Mouse (Mus musculus) R1 (cell line): Measurements from ENCODE around the gene Surf4.

Experiments used
- DNase-seq: peaks from one replicate; pipeline ENCODE4 v3.0.0-alpha.2; 2018; ENCODE audit warnings: low read depth, low spot score

The Surf4 gene

DNA sequence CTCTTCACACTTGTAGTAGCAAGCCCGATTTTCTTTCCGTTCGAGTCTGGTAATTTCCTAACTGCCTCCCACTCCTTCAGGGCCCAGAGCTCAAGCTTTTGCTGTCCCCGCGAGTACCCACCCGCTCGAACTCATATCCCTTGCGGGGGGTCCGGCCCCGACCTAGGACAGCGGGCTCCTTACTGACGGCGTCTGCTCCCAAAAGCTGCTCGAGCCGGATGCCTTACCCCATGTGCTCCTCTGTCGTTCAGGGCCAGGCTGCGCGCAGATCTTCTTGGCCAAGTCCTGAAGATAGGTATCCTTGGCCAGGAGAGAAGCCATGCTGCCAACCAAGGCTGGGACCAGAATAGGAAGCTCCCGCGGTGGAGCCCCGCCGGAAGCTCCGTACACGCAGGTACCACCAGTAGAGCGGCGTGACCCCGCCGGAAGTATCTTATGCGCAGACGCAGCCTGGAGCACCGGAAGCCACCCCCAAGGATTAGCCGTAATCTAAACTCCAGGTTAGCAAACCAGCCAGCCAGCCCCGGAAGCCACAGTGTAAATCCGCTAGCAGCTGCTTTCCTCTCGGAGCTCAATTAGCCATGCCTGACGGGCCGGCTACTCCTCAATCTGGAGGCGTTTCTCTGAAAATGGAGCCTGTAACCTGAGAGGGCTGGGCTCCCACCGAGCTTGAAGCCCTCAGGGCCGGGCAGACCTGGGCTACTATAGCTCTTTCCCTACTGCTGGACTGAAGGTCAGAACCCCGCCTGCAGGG lies 31.1 kb downstream of the Surf4 start, which contains the start of gene Surf6:
Surf6 (minus strand) TSS at position 413 of the 754 bp plus-strand sequence.
- peak; percentile 99 for DNase-seq

DNA sequence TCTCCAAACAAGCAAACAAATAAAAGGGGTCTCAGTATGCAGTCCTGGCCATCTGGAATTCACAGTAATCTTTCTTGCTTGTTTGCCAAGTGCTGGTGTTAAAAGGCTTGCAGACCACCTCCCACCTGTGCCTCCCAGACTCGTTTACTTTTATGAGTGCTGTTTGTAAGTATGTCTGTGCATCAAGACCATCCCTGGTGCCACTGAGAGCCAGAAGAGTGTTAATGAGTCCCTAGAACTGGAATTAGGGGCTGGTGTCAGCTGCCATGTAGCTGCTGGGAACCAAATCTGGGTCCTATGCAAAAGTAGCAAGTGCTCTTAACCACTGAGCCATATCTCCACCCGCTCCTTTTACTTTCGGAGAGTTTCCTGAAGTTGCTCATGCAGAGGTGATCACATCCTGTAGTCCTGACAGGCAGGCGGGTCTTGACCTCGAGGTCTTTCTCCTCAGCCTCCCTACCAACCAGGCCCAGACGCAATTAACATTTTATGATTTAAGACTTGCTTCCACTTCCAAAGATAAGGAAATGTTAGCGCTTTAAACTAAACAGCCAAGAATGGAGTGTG lies 31.8 kb downstream of the Surf4 start:
- DNase-seq: no peak

DNA sequence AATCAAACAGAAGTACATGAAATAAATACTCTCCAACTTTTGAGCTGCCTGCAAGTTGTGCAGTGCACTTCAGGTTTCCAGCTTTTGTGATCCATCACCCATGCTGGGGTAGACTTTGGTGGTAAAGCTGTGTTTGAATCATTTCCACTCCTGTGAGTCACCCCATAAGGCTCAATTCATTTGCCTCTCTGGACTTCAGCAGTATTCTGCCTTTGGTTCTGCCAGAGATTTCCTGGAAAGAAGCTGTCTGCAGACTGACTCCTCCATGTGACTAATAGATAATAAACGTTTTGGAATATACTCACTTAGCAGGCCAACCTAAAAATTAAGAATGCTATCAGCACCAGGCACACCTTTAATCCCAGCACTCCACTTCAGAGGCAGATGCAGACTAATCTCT lies 33.0 kb downstream of the Surf4 start:
- DNase-seq: no peak

DNA sequence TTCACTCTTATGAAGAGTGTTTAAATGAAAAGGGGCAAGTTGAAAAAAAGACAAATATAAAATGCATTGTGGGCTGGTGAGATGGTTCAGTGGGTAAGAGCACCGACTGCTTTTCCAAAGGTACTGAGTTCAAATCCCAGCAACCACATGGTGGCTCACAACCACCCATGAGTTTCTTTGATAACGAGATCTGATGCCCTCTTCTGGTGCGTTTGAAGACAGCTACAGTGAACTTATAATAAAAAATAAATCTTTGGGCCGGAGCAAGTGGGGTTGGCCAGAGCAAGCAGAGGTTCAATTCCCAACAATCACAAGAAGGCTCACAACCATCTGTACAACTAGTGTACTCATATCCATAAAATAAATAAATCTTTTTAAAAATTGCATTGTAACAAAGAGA lies 37.8 kb downstream of the Surf4 start:
- no peak for DNase-seq

DNA sequence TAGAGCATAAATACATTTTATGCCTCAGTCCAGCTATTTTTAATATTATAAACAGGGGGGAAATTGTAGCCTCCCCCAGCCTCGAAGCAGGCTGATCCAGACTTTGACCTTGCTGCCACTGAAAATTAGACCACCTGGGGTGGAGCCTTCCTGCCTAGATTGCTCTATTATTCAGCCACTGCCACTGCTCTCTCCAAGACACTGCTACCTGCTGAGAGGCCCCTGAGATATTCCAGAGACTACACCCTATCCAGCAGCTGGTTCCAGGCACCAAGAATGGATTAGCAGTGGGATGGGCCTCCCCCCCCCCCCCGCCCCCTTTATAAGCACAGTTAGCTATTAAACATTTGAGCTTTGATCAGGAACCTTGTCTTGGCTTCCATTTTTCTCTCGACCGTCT lies 47.6 kb downstream of the Surf4 start:
- DNase-seq: peak; percentile 81

DNA sequence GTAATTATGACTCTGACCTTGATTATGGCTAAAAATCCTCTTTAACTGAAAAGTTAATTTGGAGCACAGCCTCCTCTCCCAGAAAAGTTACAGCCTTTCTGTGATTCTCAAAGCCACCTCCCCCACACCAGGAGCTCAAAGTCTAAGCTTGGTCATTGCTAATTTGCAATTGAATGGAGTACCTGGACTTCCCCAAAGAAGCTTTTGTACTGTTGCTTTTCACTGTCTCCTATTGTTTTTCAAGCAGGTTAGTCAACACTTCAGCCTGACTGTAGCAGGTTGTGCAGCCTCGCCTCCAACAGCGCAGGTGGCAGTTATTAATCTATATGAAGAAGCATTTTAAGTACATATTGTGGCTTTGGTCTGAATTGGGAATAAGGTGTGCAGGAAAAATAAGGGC lies 48.2 kb downstream of the Surf4 start:
- DNase-seq: peak; percentile 82

DNA sequence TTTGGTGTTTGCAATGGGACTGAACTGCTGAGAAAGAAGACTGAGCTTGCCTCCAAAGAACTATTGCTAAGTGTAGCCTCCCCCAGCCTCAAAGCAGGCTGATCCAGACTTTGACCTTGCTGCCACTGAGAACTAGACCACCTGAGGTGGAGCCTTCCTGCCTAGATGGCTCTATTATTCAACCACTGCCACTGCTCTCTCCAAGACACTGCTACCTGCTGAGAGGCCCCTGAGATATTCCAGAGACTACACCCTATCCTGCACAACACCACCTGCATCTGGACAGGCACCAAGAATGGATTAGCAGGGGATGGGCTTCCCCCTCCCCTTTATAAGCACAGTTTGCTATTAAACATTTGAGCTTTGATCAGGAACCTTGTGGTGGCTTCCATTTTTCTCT lies 55.2 kb downstream of the Surf4 start:
- peak; percentile 81 for DNase-seq

DNA sequence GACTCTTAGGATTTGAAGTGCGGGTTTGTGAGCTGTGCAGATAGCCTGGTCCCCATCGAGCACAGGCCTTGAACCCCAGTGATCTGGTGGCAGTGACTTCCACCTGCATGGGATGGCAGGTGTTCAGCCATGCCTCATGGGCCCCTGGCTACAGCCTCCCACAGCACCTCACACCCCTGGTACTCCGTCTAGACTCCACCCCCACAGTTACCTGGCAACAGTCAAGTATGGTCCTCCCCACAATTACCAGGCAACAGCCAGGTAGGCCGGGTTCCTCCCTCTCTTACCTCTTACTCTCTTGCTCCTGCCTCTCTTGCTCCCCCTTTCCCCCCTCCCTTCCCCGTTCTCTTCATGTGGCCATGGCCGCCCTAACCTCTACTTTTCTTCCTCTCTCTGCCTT lies 63.1 kb downstream of the Surf4 start:
- peak; percentile 72 for DNase-seq
